Mouse (Mus musculus): ENCODE measurements around the gene Csn2.

DNA sequence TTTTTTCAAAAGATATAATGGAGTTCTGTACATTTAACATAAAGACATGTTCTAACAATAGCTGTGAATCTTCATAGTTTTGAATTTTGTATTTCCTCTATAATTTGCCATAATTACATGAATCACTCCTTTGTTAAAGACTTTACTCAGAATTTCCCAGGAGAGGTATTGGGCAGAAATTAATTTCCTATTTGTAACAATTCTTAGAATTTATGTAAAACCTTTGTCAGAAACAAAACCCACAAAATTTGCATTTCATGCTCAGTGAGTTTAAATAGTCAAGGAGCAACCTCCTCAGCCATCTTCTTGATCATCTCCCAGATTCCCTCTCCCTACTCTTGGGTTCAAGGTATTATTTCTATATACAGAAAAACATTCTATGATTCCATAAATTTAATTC, 33.5 kb downstream of the Csn2 start, which contains the start of gene Csn1s1:
- TF ChIP-seq CTCF (IDR thresholded peaks at IDR 0.05; ENCODE audit: extremely low read depth, insufficient read length, insufficient replicate concordance, low read depth, low read length) (no peak), POLR2A (IDR thresholded peaks at IDR 0.05; ENCODE audit: low read depth, low read length) (no peak)

All from small intestine, adult 2 months (tissue).